Mouse (Mus musculus) testis, adult 2 months (tissue): ENCODE measurements around the gene Rp9.

Source experiments
- CTCF ChIP-seq: fragments of 200-500 bp; IDR thresholded peaks from 2 replicates; pipeline ENCODE4 v1.5.1; 2012; ENCODE audit warnings: low read depth, mild to moderate bottlenecking, inconsistent platforms, low read length, moderate library complexity; ENCODE audit not compliant: control insufficient read depth, insufficient read depth, insufficient replicate concordance
- POLR2A ChIP-seq: fragments of 200-500 bp; IDR thresholded peaks from 2 replicates; pipeline ENCODE4 v1.6.1; 2012; ENCODE audit warnings: low read depth, mild to moderate bottlenecking, inconsistent platforms, low read length, moderate library complexity; ENCODE audit not compliant: control insufficient read depth

DNA sequence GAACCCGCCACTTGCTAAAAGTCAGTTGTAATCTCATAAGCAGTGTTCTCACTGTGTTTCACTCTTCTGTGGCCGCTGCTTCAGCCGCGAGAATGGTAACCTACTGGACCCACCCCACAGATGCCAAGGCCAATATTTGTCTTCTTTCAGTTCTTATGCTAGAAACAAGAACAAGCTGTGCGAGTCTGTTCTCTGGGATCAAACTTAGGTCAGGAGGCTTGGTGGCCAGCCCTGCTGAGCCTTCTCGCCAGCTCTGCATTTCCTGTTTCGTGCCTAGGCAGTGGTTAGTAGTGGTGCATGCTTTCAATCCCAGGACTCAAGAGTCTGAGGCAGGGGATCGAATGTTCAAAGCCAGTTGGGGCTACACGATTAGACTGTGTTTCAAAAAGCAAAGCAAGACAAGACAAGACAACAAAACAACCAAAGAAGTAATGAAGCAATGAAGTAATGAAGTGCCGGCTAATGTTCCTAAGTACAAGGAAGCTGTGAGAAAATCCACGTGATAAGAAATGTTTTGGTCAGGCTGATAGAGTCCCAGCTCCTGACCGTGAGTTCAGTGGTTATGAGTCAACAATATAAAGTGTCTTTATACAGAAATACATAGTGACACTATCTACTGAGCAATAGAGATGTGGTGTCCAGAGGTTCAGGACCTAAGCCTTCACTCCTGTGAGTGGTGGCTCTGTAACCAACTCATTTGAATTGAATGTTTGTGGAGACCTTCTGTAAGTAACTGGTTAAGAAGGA is 15.2 kb upstream of the Rp9 start:
- TF ChIP-seq CTCF (no peak), POLR2A (no peak)
